Mouse (Mus musculus): ENCODE data around the gene Rps6kc1. TPM values are rescaled to one million over a fixed set of nuclear protein-coding genes. Genes with fewer than 3 reads are reported as not detected.

The Rps6kc1 gene
- polyA plus RNA-seq, 1 experiment from 2014 or later = 13.2 TPM

DNA sequence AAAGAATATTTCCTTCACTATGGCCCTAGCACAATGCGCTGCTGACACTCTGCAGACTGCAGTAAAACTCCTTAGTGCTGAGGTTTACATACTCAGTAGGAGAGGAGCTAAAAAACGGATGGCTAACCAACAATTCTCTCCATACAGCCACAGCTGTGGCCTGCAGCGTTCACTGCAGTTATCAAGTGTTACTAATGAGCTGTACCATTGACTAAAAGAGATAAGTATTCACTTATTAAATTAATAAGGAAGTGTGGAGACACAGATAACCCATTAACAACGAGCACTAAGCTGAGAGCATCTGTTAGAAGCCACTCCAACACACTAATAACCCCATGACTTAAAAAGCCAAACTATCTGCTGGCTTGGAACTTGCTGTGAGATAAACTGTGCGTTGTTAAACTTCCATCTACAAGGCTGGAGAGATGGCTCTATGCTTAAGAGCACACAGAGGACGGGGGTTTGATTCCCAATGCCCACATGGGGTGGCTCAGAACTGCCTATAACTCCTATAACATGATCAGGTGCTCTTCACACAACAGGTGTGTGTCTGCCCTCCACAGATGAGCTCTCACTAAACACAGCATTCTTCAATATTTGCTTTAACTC is 17.9 kb downstream of the Rps6kc1 start:
- Histone ChIP-seq H3K36me3 (peaks cover 62% of the 10 kb centered on the region), H3K27ac (no peak overlapping the region), H3K4me3 (no peak overlapping the region), H3K27me3 (ENCODE audit: insufficient read depth, poor library complexity, severe bottlenecking) (no peaks in the 10 kb centered on the region), H3K9me3 (no peaks in the 10 kb centered on the region), H3K4me1 (no peaks in the 10 kb centered on the region)
- no peak for DNase-seq (ENCODE audit: low spot score)
- 77% methylated on average over 6 of the region's 6 CpGs for WGBS

DNA sequence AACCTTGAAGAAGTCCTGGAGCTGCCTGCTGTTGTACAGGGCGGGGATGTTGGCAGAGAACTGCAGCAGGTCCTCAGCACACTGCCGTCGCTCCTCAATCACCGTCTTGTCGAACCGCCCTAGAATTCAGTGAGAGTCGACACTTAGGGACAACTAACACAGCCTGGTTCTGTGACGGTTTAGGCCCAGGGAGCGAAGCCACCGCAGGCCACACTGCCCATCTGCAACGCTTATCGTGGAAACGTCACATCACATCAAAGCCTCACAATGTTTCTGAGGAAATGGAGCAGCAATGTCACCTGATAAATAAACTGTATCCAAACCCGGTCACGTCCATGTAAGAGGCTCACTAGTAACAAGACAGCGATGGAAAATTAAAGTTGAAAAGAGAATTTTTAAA is 22.9 kb downstream of the Rps6kc1 start:
- WGBS = 90% methylated on average over 16 of the region's 16 CpGs

DNA sequence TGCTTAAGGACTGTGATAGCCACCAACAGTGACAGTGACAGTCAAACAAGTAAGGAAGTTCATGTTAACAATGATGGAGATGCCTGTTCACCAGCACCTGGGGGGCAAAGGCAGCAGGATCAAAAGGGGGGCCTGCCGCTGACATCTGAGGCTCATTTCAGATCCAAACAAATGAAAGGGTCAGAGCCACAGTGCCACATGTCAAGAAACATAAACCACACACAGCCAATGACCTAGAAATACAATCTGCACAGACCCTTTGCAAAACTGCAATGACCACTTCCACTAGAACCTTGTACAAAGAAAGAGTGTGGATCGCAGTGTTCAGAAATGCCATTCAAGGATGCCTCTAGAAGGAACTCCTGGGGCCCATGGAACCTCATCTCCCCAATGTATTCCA is 23.5 kb downstream of the Rps6kc1 start:
- Histone ChIP-seq H3K27ac (no peak overlapping the region), H3K4me1 (no peaks in the 10 kb centered on the region), H3K27me3 (ENCODE audit: insufficient read depth, poor library complexity, severe bottlenecking) (no peaks in the 10 kb centered on the region), H3K4me3 (no peak overlapping the region), H3K36me3 (peaks cover 47% of the 10 kb centered on the region; the same call in 1 of the 2 replicates), H3K9me3 (no peaks in the 10 kb centered on the region)
- no peak for DNase-seq (ENCODE audit: low spot score)
- WGBS = 94% methylated on average over 2 of the region's 2 CpGs

More for the DNA sequence above, 22.9 kb downstream of the Rps6kc1 start:
- Histone ChIP-seq H3K36me3 (peaks cover 52% of the 10 kb centered on the region; the same call in 1 of the 2 replicates), H3K4me1 (no peaks in the 10 kb centered on the region), H3K4me3 (no peak overlapping the region), H3K27ac (no peak overlapping the region), H3K9me3 (no peaks in the 10 kb centered on the region), H3K27me3 (ENCODE audit: insufficient read depth, poor library complexity, severe bottlenecking) (no peaks in the 10 kb centered on the region)
- DNase-seq (ENCODE audit: low spot score) = no peak

DNA sequence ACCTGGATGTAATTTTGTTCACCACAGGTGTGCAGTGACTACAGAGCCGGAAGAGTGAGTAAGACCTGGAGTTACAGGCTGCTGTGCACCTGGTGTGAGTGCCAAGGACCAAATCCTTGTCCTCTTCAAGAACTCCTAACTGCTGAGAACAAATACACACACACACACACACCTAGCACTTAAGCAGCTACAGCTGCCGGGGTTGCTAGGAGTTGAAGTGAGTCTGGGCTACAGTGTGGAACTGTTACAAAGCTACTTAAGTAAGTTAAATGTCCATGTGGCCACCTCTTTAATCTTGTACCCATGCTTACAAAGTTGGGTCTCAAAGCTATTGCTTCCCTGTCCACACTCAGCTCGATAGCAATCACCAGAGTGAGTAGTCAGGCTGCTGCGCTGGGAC is 25.6 kb downstream of the Rps6kc1 start:
- Histone ChIP-seq H3K36me3 (peaks cover 36% of the 10 kb centered on the region; the same call in 1 of the 2 replicates), H3K27ac (no peak overlapping the region), H3K4me3 (no peak overlapping the region), H3K9me3 (no peaks in the 10 kb centered on the region), H3K27me3 (ENCODE audit: insufficient read depth, poor library complexity, severe bottlenecking) (no peaks in the 10 kb centered on the region), H3K4me1 (no peaks in the 10 kb centered on the region)
- whole genome bisulfite sequencing = 87% methylated on average over 4 of the region's 4 CpGs
- DNase-seq (ENCODE audit: low spot score) = no peak

DNA sequence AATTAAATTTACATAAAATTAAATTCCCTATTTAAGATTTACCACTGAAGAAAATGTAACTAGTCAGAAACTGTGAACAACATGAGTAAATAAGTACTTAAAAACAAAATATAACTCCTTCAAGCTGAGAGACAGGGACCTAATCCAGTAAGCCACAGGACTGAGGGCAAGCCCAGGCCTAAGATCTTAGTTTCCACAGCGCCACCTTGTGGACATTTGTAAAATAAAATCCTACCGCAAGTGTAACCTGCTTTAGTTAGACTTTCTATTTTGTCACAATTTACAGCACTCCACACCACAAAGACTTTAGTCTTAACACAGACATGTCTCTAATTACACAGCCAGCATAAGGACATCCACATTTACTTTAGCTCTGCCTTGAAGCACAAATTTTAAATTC is 30.1 kb downstream of the Rps6kc1 start:
- Histone ChIP-seq H3K27me3 (ENCODE audit: insufficient read depth, poor library complexity, severe bottlenecking) (no peaks in the 10 kb centered on the region), H3K36me3 (peaks cover 12% of the 10 kb centered on the region; the same call in 1 of the 2 replicates), H3K4me1 (0 out of 2 replicates have a peak, but pooled peaks cover 3% of the 10 kb centered on the region), H3K4me3 (no peak overlapping the region), H3K27ac (no peak overlapping the region), H3K9me3 (no peaks in the 10 kb centered on the region)
- 8% methylated on average over 2 of the region's 2 CpGs for WGBS
- DNase-seq (ENCODE audit: low spot score) = no peak

DNA sequence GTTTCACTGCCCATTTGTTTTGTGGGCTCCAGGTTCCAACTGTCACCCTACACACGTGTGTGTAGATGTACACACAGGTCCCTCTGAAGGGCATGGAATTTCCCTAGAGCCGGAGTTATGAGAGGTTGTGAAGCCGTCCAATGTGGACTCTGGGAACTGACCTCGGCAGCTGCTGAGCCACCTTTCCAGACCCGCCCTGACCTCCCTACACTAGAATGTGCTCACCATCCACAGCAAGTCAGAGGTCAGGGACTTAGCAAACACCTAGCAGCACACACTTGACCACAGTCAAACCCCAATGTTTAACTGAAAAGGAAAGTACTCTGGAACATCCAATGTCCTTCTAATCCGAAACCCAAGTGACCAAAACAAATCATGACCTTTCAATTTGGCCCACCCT is 30.9 kb downstream of the Rps6kc1 start:
- DNase-seq (ENCODE audit: low spot score) = no peak
- Histone ChIP-seq H3K9me3 (no peaks in the 10 kb centered on the region), H3K27ac (no peak overlapping the region), H3K4me1 (0 out of 2 replicates have a peak, but pooled peaks cover 5% of the 10 kb centered on the region), H3K36me3 (peaks cover 14% of the 10 kb centered on the region), H3K4me3 (no peak overlapping the region), H3K27me3 (ENCODE audit: insufficient read depth, poor library complexity, severe bottlenecking) (no peaks in the 10 kb centered on the region)
- WGBS = 82% methylated on average over 6 of the region's 6 CpGs

DNA sequence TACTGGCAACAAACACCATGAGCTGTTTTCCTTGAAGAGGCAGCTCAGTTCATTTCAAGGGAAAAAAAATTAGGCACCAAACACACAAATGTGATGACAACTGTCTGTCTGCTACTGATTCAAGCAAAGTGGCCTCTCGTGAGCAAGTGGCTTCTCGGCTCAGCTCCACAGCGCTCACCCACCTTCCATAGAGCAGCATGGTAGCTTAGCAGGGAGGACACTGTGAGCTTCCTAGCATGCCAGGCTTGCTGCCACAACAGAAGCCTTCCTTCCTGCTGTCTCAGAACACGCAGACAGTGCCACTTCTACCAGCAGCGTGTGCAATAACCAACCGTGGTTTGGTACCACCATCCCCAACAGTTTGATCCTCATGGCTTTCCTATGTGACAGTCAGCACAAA is 35.8 kb downstream of the Rps6kc1 start:
- Histone ChIP-seq H3K9me3 (no peaks in the 10 kb centered on the region), H3K36me3 (peaks cover 19% of the 10 kb centered on the region), H3K27ac (no peak overlapping the region), H3K27me3 (ENCODE audit: insufficient read depth, poor library complexity, severe bottlenecking) (no peaks in the 10 kb centered on the region), H3K4me3 (no peak overlapping the region), H3K4me1 (0 out of 2 replicates have a peak, but pooled peaks cover 5% of the 10 kb centered on the region)
- WGBS = 75% methylated on average over 6 of the region's 6 CpGs
- no peak for DNase-seq (ENCODE audit: low spot score)

DNA sequence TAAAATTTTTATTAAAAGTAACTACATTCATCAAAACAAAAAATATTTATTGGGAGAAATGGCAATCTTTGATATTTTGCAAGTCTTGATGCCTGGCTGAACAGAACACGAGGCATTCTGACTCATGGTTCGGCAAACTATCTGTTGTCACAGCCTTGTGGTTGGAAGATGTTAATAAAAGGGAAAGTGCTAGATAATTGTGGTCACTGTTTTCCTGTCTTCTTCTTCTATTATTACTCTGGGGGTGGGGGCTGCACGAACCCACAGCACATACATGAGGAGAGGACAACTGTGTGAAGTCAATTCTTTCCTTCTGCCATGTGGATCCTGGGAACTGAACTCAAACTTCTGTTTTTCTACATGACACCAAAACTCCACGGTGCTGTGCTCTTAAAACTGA is 36.5 kb downstream of the Rps6kc1 start:
- H3K27ac ChIP-seq = no peak overlapping the region

DNA sequence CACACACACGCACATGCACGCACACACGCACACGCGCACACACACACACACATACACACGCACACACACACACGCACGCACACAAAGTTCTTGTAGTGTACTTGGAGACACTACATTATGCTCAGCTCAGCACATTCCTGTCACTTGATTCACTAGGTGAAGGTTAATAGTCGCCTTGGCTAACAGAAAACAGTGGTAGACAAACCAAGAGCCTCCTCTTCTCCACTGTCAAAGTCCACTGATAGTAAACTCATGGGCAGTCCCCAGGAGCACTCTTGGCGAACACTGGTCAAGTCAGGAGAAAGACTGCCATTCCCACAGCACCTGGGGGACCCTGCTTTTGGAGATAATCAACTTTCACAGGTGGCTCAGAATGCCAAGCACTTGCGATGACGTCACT is 40.5 kb downstream of the Rps6kc1 start:
- Histone ChIP-seq H3K27me3 (ENCODE audit: insufficient read depth, poor library complexity, severe bottlenecking) (no peaks in the 10 kb centered on the region), H3K27ac (no peak overlapping the region), H3K36me3 (peaks cover 35% of the 10 kb centered on the region), H3K4me1 (0 out of 2 replicates have a peak, but pooled peaks cover 2% of the 10 kb centered on the region), H3K9me3 (no peaks in the 10 kb centered on the region), H3K4me3 (no peak overlapping the region)
- no peak for DNase-seq (ENCODE audit: low spot score)
- WGBS = 94% methylated on average over 12 of the region's 12 CpGs

More for the DNA sequence above, 36.5 kb downstream of the Rps6kc1 start:
- peaks cover 20% of the 10 kb centered on the region for H3K36me3 ChIP-seq
- no peaks in the 10 kb centered on the region for H3K9me3 ChIP-seq
- H3K4me1 ChIP-seq = 0 out of 2 replicates have a peak, but pooled peaks cover 5% of the 10 kb centered on the region
- no peaks in the 10 kb centered on the region for H3K27me3 ChIP-seq (ENCODE audit: insufficient read depth, poor library complexity, severe bottlenecking)
- no peak for DNase-seq (ENCODE audit: low spot score)
- H3K4me3 ChIP-seq = no peak overlapping the region
- 90% methylated on average over 4 of the region's 4 CpGs for WGBS

DNA sequence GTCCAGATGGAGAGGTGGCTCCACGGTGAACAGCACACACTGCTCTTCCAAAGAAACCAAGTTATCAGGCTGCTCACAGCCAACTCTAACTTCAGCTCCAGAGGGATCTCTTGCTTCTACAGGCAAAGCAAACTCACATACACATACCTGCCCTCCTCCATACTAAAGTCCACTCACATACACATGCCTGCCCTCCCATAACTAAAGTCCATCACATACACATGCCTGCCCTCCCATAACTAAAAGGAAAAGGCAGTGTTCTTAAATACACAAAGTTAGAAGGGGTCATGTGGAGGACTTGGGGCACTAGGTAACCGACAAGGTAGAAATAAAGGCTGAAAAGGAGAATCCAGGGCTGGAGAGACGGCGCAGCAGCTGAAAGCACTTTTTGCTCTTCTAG is 41.6 kb downstream of the Rps6kc1 start:
- H3K9me3 ChIP-seq = no peaks in the 10 kb centered on the region
- peaks cover 30% of the 10 kb centered on the region for H3K36me3 ChIP-seq
- DNase-seq (ENCODE audit: low spot score) = no peak
- H3K4me1 ChIP-seq = no peaks in the 10 kb centered on the region
- H3K27ac ChIP-seq = no peak overlapping the region
- no peaks in the 10 kb centered on the region for H3K27me3 ChIP-seq (ENCODE audit: insufficient read depth, poor library complexity, severe bottlenecking)
- H3K4me3 ChIP-seq = no peak overlapping the region
- WGBS = 91% methylated on average over 4 of the region's 4 CpGs

DNA sequence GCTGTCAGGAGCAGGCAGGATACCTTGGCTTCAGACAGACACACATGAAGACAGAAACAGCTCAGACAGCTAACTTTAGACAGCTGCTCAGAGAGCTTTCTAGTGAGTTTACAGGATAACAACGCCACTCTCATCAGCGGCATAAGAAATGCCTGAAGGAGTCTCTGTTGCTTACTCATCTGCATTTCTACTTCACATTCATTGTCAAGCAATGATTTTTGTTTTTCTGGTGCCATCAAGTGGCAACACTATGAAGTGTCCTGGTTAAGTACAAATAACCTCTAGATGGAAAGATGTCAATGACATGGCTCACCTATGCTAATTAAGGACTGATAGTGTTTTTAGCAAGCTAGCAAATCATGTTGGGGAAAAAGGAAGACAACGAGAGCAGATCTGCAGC is 42.8 kb downstream of the Rps6kc1 start:
- 79% methylated on average over 3 of the region's 3 CpGs for WGBS

DNA sequence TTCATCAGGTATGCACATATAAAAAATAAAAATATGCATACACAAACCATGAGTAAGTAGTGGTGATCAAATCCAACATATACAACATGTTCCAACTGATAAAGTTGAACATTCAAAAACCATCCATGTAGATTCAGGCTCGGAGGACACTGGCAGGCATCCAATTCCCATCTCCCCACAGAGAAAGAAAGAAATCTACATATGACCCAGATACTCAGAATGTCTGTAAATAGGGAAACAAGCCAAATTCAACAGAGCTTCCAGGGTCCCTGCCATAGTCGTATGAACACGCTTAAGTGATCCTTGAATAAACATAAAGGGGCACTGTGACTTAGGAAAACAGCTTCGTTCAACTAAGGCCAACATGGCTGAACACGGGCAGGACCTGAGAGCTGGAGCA is 49.9 kb downstream of the Rps6kc1 start:
- no peak overlapping the region for H3K4me3 ChIP-seq
- no peaks in the 10 kb centered on the region for H3K27me3 ChIP-seq (ENCODE audit: insufficient read depth, poor library complexity, severe bottlenecking)
- peaks cover 7% of the 10 kb centered on the region; the same call in 1 of the 2 replicates for H3K4me1 ChIP-seq
- WGBS = 83% methylated on average over 5 of the region's 5 CpGs
- H3K36me3 ChIP-seq = 0 out of 2 replicates have a peak, but pooled peaks cover 4% of the 10 kb centered on the region
- no peak overlapping the region for H3K27ac ChIP-seq
- no peaks in the 10 kb centered on the region for H3K9me3 ChIP-seq
- no peak for DNase-seq (ENCODE audit: low spot score)

More for the DNA sequence above, 42.8 kb downstream of the Rps6kc1 start:
- DNase-seq (ENCODE audit: low spot score) = no peak
- Histone ChIP-seq H3K36me3 (peaks cover 30% of the 10 kb centered on the region), H3K9me3 (no peaks in the 10 kb centered on the region), H3K4me1 (no peaks in the 10 kb centered on the region), H3K4me3 (no peak overlapping the region), H3K27ac (no peak overlapping the region), H3K27me3 (ENCODE audit: insufficient read depth, poor library complexity, severe bottlenecking) (no peaks in the 10 kb centered on the region)

DNA sequence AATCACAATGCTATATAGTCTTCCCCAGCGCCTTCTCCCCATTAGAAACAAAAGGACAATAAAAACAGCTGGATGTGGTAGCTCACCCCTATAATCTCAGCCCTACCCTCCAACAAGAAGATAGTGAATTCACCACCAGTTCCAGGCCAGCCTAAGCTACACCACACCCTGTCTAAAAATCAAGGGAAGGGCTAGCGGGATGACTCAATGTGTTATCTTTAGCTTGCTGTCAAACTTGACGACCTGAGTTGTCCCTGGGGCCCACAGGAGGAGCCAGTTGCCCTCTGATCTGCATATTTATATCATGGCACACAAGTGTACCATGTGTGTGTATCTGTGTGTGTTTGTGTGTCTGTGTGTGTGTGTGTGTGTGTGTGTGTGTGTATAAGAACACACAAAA is 57.1 kb downstream of the Rps6kc1 start:
- Histone ChIP-seq H3K4me3 (no peak overlapping the region), H3K27ac (no peak overlapping the region), H3K9me3 (no peaks in the 10 kb centered on the region), H3K36me3 (0 out of 2 replicates have a peak, but pooled peaks cover 15% of the 10 kb centered on the region), H3K4me1 (peaks cover 14% of the 10 kb centered on the region), H3K27me3 (ENCODE audit: insufficient read depth, poor library complexity, severe bottlenecking) (no peaks in the 10 kb centered on the region)
- WGBS = 44% methylated on average over 3 of the region's 3 CpGs
- no peak for DNase-seq (ENCODE audit: low spot score)

Measured in heart, embryonic 10.5 days (tissue).